Mouse (Mus musculus): ENCODE data around the gene Ggcx. TPM values are rescaled to one million over a fixed set of nuclear protein-coding genes. Genes with fewer than 3 reads are reported as not detected.
A peak's percentile ranks its signal among the peaks of the same experiment; 100 is the strongest.

Ggcx gene
- 22.5 and 26.8 TPM in 2 replicates for polyA plus RNA-seq (2016; fragmentation: Nextera tagmentation; extraction: Ambion mirVana)

DNA sequence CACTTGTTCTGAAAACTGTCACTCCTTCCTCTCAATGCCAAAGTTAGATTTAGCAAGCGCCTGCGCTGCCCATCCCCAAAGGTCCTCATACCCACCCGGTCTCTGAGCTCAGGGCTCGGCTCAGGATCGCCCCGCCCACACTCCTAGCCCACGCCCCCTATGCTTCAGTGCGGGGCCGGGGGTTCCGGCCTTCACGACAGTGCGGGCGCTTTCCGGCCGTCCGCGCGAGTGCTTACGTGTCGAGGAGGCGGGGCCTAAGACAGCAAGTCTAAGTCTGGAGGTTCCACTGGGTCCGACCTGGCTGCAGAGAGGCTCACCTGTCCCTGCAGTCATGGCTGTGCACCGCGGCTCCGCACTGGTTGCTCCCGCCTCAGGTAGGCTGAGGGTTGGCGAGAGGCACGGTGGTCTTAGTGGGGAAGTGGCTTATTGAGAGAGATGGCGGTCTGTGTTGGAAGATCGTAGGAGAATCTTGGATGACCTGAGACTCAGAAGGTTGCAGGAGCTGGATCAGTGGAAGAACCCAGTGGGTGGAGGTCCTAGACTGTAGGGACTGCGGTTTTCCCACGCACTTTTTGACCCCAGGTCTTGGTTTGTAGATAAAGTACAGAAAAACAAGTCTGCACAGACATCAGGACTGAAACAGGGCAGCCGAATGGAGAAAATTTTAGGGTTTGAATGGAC lies at the start of gene Ggcx:
Gene Ggcx, plus strand, starts transcription at position 233 of the 681 bp plus-strand sequence.
- Histone ChIP-seq H3K9ac (peak within 1 kb of the TSS; percentile 83), H3K4me2 (replicated peaks) (peak within 1 kb of the TSS; percentile 72), H3K4me1 (peaks cover 14% of the 10 kb centered on the region), H3K27ac (no peak within 1 kb of the TSS), H3K36me3 (peaks cover 16% of the 10 kb centered on the region), H3K27me3 (replicated peaks) (0 out of 2 replicates have a peak, but pooled peaks cover 3% of the 10 kb centered on the region), H3K4me3 (peak within 1 kb of the TSS; percentile 81), H3K9me3 (no peaks in the 10 kb centered on the region)
- ATAC-seq (ENCODE audit: low FRiP score, low read depth): peak; percentile 97
- WGBS: 2% methylated on average over 33 of the region's 33 CpGs

DNA sequence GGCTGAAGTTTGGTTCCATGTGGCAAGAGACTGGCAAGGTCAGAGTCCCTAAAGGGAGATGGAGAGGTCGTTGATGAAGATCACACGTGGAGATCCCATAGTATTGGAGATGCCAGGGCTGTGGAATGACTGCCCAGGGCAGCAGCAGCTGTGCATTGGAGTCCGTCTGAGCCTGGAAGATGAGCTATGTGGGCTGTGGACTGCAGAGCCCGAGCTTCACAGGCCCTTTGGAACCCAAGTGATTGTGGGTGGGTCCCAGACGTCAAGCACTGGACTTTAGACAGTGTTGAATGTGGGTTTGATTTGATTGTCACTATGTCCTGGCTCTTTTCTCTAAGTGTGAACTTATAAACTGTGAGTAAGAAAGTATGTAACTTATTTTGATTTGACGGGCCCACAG lies 49.1 kb upstream of the Ggcx start:
- Histone ChIP-seq H3K9ac (no peak overlapping the region), H3K4me2 (replicated peaks) (no peak overlapping the region), H3K27me3 (replicated peaks) (no peaks in the 10 kb centered on the region), H3K36me3 (peaks cover 8% of the 10 kb centered on the region), H3K4me3 (no peak overlapping the region), H3K9me3 (no peaks in the 10 kb centered on the region), H3K27ac (no peak overlapping the region), H3K4me1 (peaks cover 13% of the 10 kb centered on the region)
- 74% methylated on average over 6 of the region's 6 CpGs for WGBS
- no peak for ATAC-seq (ENCODE audit: low FRiP score, low read depth)

GRCm38 (mm10) chr6:72366304-72366703 lies 47.8 kb upstream of the Ggcx start:
- Histone ChIP-seq H3K36me3 (no peaks in the 10 kb centered on the region), H3K4me1 (peaks cover 5% of the 10 kb centered on the region), H3K9ac (no peak overlapping the region), H3K27me3 (replicated peaks) (no peaks in the 10 kb centered on the region), H3K9me3 (no peaks in the 10 kb centered on the region), H3K4me2 (replicated peaks) (no peak overlapping the region), H3K4me3 (no peak overlapping the region), H3K27ac (no peak overlapping the region)
- WGBS: 66% methylated on average over 3 of the region's 3 CpGs
- no peak for ATAC-seq (ENCODE audit: low FRiP score, low read depth)

- Histone ChIP-seq H3K27ac (no peak within 1 kb of the TSS), H3K4me2 (replicated peaks) (no peak within 1 kb of the TSS), H3K4me1 (no peaks in the 10 kb centered on the region), H3K36me3 (no peaks in the 10 kb centered on the region), H3K9me3 (no peaks in the 10 kb centered on the region), H3K27me3 (replicated peaks) (no peaks in the 10 kb centered on the region), H3K9ac (no peak within 1 kb of the TSS), H3K4me3 (no peak within 1 kb of the TSS)
- 72% methylated on average over 4 of the region's 4 CpGs for WGBS
- no peak for ATAC-seq (ENCODE audit: low FRiP score, low read depth)
These were observed 47.2 kb upstream of the Ggcx start, which contains the start of gene Rnf181 for GRCm38 (mm10) chr6:72366844-72367443. TSS of gene Rnf181 (minus strand) at chr6:72366956.

- Histone ChIP-seq H3K36me3 (no peaks in the 10 kb centered on the region), H3K27me3 (replicated peaks) (no peaks in the 10 kb centered on the region), H3K9ac (no peak overlapping the region), H3K4me3 (no peak overlapping the region), H3K4me1 (no peaks in the 10 kb centered on the region), H3K27ac (no peak overlapping the region), H3K9me3 (no peaks in the 10 kb centered on the region), H3K4me2 (replicated peaks) (no peak overlapping the region)
- ATAC-seq (ENCODE audit: low FRiP score, low read depth): no peak
- WGBS: 74% methylated on average over 4 of the region's 4 CpGs
These were observed 46.6 kb upstream of the Ggcx start for GRCm38 (mm10) chr6:72367460-72367974.

DNA sequence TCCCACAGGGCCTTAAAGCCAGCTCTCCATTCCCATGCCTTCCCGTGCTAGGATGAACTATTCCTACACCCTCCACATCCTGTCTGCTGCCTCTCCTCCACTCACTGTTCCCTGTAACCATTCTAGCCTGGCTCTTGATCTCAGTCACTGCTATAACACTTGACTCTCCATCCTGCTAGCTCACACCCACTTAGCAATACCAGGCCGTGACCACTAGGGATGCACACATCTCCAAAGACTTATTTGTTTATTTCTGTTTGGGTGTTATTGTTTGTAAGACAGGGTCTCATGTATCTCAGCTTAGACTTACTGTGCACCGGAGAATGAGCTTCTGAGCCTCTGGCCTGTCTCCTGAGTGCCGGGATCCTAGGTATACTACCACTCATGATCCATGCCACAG lies 44.6 kb upstream of the Ggcx start:
- 83% methylated on average over 4 of the region's 4 CpGs for WGBS
- H3K4me3 ChIP-seq: no peak overlapping the region
- H3K4me2 ChIP-seq (replicated peaks): no peak overlapping the region
- H3K4me1 ChIP-seq: no peaks in the 10 kb centered on the region
- no peak overlapping the region for H3K27ac ChIP-seq
- no peaks in the 10 kb centered on the region for H3K27me3 ChIP-seq (replicated peaks)
- H3K9me3 ChIP-seq: no peaks in the 10 kb centered on the region
- no peak overlapping the region for H3K9ac ChIP-seq
- H3K36me3 ChIP-seq: no peaks in the 10 kb centered on the region
- ATAC-seq (ENCODE audit: low FRiP score, low read depth): no peak

DNA sequence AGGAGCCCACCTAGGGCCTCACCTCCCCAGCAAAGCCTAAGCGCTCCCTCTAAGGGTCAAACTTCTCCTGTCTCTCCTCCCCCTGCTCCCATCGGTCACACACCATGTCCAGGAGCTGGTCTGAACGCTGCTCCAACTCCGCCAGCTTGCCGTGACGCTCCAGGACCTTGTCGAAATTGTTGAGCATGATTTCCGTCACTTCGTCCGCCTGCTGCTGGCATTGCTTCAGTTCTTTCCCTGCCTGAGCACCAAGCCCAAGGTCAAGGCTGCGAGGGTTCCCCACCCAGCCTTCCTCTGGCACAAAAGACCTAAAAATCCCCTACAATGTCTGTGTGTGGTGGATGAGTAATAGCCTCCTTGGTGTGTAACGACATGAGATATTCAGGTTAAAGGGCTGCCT lies 44.0 kb upstream of the Ggcx start:
- 88% methylated on average over 12 of the region's 12 CpGs for WGBS
- no peak overlapping the region for H3K4me3 ChIP-seq
- ATAC-seq (ENCODE audit: low FRiP score, low read depth): no peak
- no peaks in the 10 kb centered on the region for H3K4me1 ChIP-seq
- no peak overlapping the region for H3K9ac ChIP-seq
- H3K4me2 ChIP-seq (replicated peaks): no peak overlapping the region
- H3K36me3 ChIP-seq: no peaks in the 10 kb centered on the region
- H3K9me3 ChIP-seq: no peaks in the 10 kb centered on the region
- H3K27ac ChIP-seq: no peak overlapping the region
- H3K27me3 ChIP-seq (replicated peaks): no peaks in the 10 kb centered on the region

- no peaks in the 10 kb centered on the region for H3K36me3 ChIP-seq
- H3K9ac ChIP-seq: no peak overlapping the region
- no peaks in the 10 kb centered on the region for H3K4me1 ChIP-seq
- H3K27me3 ChIP-seq (replicated peaks): no peaks in the 10 kb centered on the region
- 57% methylated on average over 5 of the region's 5 CpGs for WGBS
- H3K4me3 ChIP-seq: no peak overlapping the region
- ATAC-seq (ENCODE audit: low FRiP score, low read depth): no peak
- no peak overlapping the region for H3K27ac ChIP-seq
- H3K4me2 ChIP-seq (replicated peaks): no peak overlapping the region
- H3K9me3 ChIP-seq: no peaks in the 10 kb centered on the region
These were observed 43.0 kb upstream of the Ggcx start for GRCm38 (mm10) chr6:72371147-72371546.

- Histone ChIP-seq H3K4me1 (no peaks in the 10 kb centered on the region), H3K27me3 (replicated peaks) (no peaks in the 10 kb centered on the region), H3K4me3 (no peak overlapping the region), H3K9me3 (no peaks in the 10 kb centered on the region), H3K27ac (no peak overlapping the region), H3K4me2 (replicated peaks) (no peak overlapping the region), H3K36me3 (no peaks in the 10 kb centered on the region), H3K9ac (no peak overlapping the region)
- 32% methylated on average over 1 of the region's 1 CpGs for WGBS
- ATAC-seq (ENCODE audit: low FRiP score, low read depth): no peak
These were observed 42.5 kb upstream of the Ggcx start for GRCm38 (mm10) chr6:72371571-72371970.

DNA sequence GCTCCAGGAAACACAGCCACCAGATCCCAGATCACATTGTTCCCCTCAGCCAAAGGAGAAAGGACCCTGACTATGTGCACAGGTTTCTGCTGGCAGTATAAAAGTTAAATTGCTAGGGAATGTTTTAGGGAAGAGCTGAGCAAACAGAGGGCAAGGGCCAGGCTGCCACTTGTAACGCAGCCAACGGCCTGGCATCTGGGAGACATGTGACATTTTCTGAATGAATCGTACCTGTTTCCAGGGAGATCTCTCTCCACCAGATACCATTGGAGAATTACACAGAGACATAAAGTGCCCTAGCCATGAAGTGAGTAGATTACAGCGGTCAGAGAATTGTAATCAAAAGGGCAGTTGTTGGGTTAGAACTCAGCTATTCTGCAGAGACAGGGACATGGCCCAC lies 40.9 kb upstream of the Ggcx start:
- WGBS: 91% methylated on average over 4 of the region's 4 CpGs
- no peak overlapping the region for H3K27ac ChIP-seq
- no peak overlapping the region for H3K4me3 ChIP-seq
- no peak overlapping the region for H3K9ac ChIP-seq
- no peaks in the 10 kb centered on the region for H3K4me1 ChIP-seq
- H3K27me3 ChIP-seq (replicated peaks): no peaks in the 10 kb centered on the region
- H3K4me2 ChIP-seq (replicated peaks): no peak overlapping the region
- no peaks in the 10 kb centered on the region for H3K9me3 ChIP-seq
- no peak for ATAC-seq (ENCODE audit: low FRiP score, low read depth)
- no peaks in the 10 kb centered on the region for H3K36me3 ChIP-seq

DNA sequence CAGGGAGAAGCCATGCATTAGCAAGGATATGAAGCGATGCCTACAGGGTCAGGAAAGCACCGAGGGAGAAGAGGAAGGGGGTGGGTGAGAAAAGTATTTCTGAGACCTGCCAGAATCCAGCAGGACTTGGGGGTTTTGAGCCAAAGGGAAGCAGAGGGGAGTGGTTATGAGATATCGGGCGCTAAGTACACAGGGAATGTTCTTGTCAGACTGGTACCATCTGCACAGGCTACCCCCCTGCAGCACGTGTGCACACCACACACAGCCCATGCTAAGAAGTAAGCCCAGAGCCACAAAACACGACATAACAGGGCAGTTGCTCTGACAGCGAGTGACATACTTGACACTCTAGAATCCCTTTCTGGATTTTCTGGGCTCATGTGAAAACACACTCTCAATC lies 39.9 kb upstream of the Ggcx start:
- WGBS: 76% methylated on average over 7 of the region's 7 CpGs

DNA sequence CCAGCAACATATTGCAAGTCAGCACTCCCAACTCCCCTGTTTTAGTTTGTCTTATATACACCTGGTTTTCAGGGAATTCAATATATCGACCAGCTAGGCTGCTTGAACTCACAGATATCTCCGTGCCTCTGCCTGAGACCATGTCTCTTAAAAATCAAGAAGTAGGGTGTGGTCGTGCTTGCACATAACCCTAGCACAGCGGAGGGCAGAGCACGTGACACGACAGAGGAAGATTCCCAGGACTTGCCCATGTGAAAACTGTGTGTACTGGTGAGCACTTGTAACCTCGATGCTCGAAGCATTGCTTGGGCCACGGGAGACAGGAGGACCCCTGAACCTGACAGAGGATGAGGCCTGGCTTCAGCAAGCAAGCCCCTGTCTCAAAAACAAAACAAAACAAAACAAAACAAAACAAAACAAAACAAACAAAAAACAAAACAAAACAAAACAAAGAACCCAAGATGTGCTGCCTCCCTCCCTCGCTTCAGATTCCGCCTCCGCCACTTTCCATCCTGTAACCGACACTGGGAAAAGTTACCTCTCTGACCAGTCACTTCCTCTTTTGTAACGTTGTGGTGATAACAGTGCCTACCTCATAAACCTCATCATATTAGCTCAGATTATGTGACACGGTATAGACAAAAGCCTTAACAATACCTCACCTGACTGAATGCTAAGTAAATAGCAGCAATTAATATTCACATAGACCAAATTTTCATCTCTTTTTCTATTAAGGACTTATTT lies 39.1 kb upstream of the Ggcx start:
- Histone ChIP-seq H3K36me3 (no peaks in the 10 kb centered on the region), H3K27me3 (replicated peaks) (peaks cover 9% of the 10 kb centered on the region), H3K4me3 (no peak overlapping the region), H3K27ac (no peak overlapping the region), H3K4me2 (replicated peaks) (no peak overlapping the region), H3K4me1 (0 out of 2 replicates have a peak, but pooled peaks cover 2% of the 10 kb centered on the region), H3K9me3 (no peaks in the 10 kb centered on the region), H3K9ac (no peak overlapping the region)
- ATAC-seq (ENCODE audit: low FRiP score, low read depth): no peak
- 82% methylated on average over 15 of the region's 15 CpGs for WGBS

More for the DNA sequence above, 39.9 kb upstream of the Ggcx start:
- Histone ChIP-seq H3K27me3 (replicated peaks) (peaks cover 2% of the 10 kb centered on the region; the same call in 1 of the 2 replicates), H3K4me1 (no peaks in the 10 kb centered on the region), H3K9ac (no peak overlapping the region), H3K27ac (no peak overlapping the region), H3K9me3 (no peaks in the 10 kb centered on the region), H3K36me3 (no peaks in the 10 kb centered on the region), H3K4me3 (no peak overlapping the region), H3K4me2 (replicated peaks) (no peak overlapping the region)
- no peak for ATAC-seq (ENCODE audit: low FRiP score, low read depth)

All from neural tube, embryonic 12.5 days (tissue).